Mouse (Mus musculus) midbrain, embryonic 16.5 days (tissue): ENCODE results near the gene Fam172a. TPM values are rescaled to one million over a fixed set of nuclear protein-coding genes. Genes with fewer than 3 reads are reported as not detected.

Source experiments
- ATAC-seq: fragments of 200-750 bp; cut with Nextera tagmentation; 2 replicates; pipeline ENCODE4 v1.8.0; 2017; ENCODE audit warnings: moderate TSS enrichment
- H3K27ac ChIP-seq: fragments of 300-500 bp; sonication (generic); 2 replicates; pipeline ENCODE4 v1.5.1; 2014; ENCODE audit warnings: mild to moderate bottlenecking, low read length, mixed read lengths
- H3K27me3 ChIP-seq: fragments of 300-500 bp; sonication (generic); 2 replicates; pipeline ENCODE4 v1.6.1; 2014; ENCODE audit warnings: low read depth, low read length, mixed read lengths; ENCODE audit not compliant: control insufficient read depth, insufficient read depth
- H3K36me3 ChIP-seq: fragments of 300-500 bp; sonication (generic); 2 replicates; pipeline ENCODE4 v1.6.1; 2014; ENCODE audit warnings: mild to moderate bottlenecking, low read length, moderate library complexity, mixed read lengths; ENCODE audit not compliant: control insufficient read depth, insufficient read depth
- H3K4me1 ChIP-seq: fragments of 300-500 bp; sonication (generic); 2 replicates; pipeline ENCODE4 v1.6.1; 2014; ENCODE audit warnings: mild to moderate bottlenecking, low read length, mixed read lengths; ENCODE audit not compliant: control insufficient read depth, insufficient read depth
- H3K4me2 ChIP-seq: fragments of 300-500 bp; sonication (generic); 2 replicates; pipeline ENCODE4 v1.6.1; 2014; ENCODE audit warnings: mild to moderate bottlenecking, low read length, mixed read lengths
- H3K4me3 ChIP-seq: fragments of 300-500 bp; sonication (generic); 2 replicates; pipeline ENCODE4 v1.5.1; 2014; ENCODE audit warnings: low read depth, mild to moderate bottlenecking, low read length, moderate library complexity, mixed read lengths
- H3K9ac ChIP-seq: fragments of 300-500 bp; sonication (generic); 2 replicates; pipeline ENCODE4 v1.6.1; 2014; ENCODE audit warnings: low read depth, low read length, mixed read lengths
- H3K9me3 ChIP-seq: fragments of 300-500 bp; sonication (generic); replicated peaks from 2 replicates; pipeline ENCODE4 v1.6.1; 2014; ENCODE audit warnings: mild to moderate bottlenecking, low read length, mixed read lengths; ENCODE audit not compliant: control insufficient read depth, poor library complexity, severe bottlenecking
- WGBS: fragments of 180-500 bp; shearing (Covaris S2); extraction: QIAGEN DNeasy Blood & Tissue Kit; methylation state at CpG from one replicate; pipeline ENCODE4 v1.1.7; 2014; 5-methylcytosine and 5-hydroxymethylcytosine counted together
- polyA plus RNA-seq: library from polyadenylated mRNA; unstranded; fragments of >200 nt; fragmentation: Nextera tagmentation; extraction: Ambion mirVana; gene quantifications from 2 replicates; pipeline ENCODE4 v1.2.1, GENCODE M21; 2015

Fam172a gene
- polyA plus RNA-seq, 1 experiment from 2014 or later: 43.0 TPM

DNA sequence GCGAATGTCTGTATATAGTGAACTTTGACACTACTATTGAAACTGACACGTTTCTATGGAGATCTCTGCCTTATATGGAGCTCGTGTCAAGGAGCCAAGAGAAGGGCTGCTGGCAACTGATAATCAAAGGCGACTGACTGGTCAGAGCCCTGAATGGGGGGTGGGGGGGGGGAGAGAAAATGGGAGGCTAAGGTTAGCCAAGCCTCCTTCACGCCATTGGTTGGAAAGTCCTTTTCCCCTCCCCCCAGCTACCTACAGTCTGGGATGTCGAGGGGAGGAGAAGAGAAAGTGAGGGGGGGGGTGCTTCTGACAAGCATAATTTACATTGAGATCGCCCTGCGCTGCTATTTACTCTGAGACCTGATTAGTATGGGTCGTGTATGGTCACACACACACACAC is 498.6 kb downstream of the Fam172a start:
- ATAC-seq: peak; percentile 41
- 0% methylated on average over 9 of the region's 9 CpGs for WGBS
- H3K36me3 ChIP-seq: no peaks in the 10 kb centered on the region
- peaks cover 15% of the 10 kb centered on the region for H3K4me1 ChIP-seq
- H3K27ac ChIP-seq: peak overlapping the region; percentile 100
- H3K9ac ChIP-seq: peak overlapping the region; percentile 41
- H3K4me2 ChIP-seq: peak overlapping the region; percentile 86
- no peaks in the 10 kb centered on the region for H3K27me3 ChIP-seq
- H3K4me3 ChIP-seq: peak overlapping the region; percentile 90
- no peaks in the 10 kb centered on the region for H3K9me3 ChIP-seq

DNA sequence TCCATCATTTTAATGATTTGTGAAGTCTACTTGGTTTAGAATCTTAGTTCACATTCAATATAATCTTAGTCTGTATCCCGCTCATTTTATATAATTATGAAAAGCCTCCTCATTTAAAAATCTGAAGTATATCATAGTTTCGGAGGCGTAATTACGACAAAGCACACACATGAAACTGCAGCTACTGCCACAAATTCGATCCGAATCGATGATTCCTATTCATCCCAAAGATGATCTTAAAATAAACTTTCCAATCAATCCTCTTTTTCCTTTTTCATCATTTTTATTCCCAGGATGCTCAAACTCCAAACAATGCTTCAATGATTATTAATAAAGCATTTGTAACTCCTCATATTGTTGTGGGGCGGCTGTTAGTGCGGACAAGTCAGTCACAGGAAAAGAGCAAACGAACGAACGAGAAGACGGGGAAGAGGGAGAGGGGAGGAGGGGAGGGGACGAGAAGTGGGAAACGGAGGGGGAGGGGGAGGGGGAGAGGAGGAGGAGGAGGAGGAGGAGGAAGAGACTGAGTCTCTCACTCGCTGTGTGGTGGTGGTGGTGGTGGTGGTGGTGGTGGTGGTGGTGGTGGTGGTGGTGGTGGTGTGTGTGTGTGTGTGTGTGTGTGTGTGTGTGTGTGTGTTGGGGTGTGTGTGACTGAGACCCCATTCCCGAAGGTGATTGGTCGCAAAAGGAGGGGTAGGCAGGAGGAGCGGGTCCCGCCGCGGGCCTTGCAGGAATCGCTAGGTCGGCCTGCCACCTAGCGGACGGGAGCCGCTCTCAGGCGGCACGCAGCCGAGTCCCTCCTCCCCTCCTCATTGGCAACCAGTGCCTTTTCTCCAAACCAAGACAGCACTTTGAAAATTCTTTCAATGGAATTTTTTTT is 499.4 kb downstream of the Fam172a start:
- no peaks in the 10 kb centered on the region for H3K36me3 ChIP-seq
- ATAC-seq: peak; percentile 67
- no peaks in the 10 kb centered on the region for H3K27me3 ChIP-seq
- peak overlapping the region; percentile 83 for H3K9ac ChIP-seq
- under 1% methylated on average over 28 of the region's 30 CpGs for WGBS
- H3K4me3 ChIP-seq: peak overlapping the region; percentile 90
- peak overlapping the region; percentile 96 for H3K27ac ChIP-seq
- H3K4me1 ChIP-seq: peaks cover 17% of the 10 kb centered on the region
- H3K9me3 ChIP-seq: no peaks in the 10 kb centered on the region
- peak overlapping the region; percentile 86 for H3K4me2 ChIP-seq

DNA sequence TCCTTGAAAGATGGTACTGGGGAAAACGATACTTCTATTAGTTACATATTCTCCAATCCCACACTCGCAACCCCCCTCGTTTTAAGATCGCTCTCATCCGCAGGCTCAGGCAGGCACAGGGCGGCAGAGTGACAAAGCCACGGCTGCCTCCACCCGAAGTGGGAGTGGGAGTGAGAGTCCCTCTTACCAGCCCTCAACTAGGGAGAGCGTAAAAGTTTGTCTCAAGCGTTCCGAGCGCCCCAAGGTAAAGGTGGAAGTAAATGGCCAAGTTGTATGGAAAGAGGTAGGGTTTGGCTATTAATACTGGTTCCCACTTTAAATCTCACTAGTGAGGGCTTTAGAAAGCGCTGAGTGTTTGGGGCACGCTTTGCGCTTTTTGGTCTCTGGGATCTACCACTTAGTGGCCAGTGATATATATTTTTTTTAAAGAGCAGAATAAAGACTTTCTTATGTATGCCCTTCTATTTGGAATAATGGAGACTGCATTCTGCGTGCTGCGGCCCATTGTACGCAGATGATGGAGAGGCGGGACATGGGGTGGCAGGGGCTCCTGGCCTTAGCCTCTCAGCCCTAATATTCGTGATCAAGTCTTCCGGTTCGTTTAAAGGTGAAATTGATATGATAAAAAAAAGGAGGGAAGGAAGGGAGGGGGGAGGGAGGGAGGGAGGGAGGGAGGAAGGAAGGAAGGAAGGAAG is 500.2 kb downstream of the Fam172a start:
- Histone ChIP-seq H3K9ac (peak overlapping the region; percentile 83), H3K27ac (peak overlapping the region; percentile 96), H3K4me2 (peak overlapping the region; percentile 86), H3K9me3 (no peaks in the 10 kb centered on the region), H3K27me3 (no peaks in the 10 kb centered on the region), H3K4me3 (peak overlapping the region; percentile 90), H3K4me1 (peaks cover 17% of the 10 kb centered on the region), H3K36me3 (no peaks in the 10 kb centered on the region)
- peak; percentile 42 for ATAC-seq
- WGBS: under 1% methylated on average over 22 of the region's 22 CpGs

DNA sequence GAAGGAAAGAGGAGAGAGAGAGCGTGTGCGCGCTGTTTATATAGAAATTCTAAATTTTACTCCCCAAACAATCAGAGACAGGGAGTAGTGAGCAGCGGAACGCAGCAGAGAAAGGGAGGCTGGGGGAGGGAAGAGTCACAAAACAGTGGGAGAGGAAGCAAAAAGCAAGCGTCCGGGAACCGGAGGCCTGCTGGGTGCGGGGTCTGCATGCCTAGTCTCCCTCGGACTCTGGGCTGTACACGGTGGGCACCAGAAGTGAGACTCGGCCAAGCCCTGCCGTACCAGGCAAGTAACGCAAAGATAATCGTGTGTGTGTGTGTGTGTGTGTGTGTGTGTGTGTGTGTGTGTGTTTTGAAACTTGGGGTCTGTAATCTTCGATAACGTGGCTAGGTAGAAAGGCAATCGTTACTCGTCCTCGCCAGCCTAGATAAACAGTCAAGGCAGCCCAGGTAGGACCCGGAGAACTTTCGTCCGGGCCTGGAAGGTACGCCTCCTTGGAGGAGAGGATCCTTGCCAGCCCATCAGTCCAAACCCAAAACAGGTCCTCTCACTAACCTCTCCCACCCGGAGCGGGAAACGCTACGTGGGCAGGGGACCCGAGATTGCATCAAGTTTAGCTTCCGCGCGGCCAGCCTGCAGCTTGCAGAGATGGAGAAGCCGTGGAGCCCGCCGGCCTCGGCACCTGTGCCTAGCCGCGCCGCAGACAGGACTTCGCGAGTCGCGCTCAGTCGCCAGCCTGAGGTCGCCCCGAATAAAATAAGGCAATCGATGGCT is 500.9 kb downstream of the Fam172a start:
- Histone ChIP-seq H3K27me3 (no peaks in the 10 kb centered on the region), H3K9me3 (no peaks in the 10 kb centered on the region), H3K4me2 (peak overlapping the region; percentile 86), H3K36me3 (no peaks in the 10 kb centered on the region), H3K9ac (peak overlapping the region; percentile 83), H3K4me3 (peak overlapping the region; percentile 90), H3K4me1 (peaks cover 15% of the 10 kb centered on the region), H3K27ac (peak overlapping the region; percentile 96)
- peak; percentile 11 for ATAC-seq
- under 1% methylated on average over 47 of the region's 47 CpGs for WGBS

DNA sequence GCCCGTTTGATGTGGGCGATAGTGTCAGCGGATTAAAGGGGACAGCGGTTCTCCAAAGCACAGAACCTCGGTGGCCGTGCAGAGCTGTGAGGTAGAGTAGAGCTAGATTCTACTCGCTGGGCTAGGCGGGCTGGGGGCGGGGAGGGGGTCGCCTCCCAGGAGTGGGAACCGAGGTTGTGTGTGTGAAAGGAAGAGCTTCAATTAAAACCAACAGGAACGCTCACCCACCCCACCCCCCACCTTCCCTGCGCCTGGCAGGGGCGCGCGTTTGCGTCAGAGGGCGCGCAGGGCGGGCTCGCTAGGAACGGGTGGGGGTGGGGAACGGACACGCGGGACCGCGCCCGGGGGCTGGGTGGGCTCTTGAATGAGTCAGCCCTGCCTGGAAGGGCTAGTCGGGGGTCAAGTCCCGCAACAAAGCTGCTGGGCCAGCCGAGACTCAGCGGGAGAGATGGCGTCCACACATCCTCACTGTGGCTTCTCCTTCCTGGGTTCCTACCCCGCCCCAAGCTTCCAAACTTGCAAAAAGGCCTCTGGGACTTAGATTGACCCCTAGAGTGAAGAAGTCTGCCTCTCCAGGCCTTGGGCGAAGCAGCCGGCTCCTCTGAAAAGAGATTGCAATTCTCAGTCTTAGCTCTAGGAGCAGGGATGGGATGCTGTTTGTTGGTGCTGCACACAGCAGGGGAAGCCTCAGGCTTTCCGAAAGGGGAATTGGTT is 501.7 kb downstream of the Fam172a start:
- no peaks in the 10 kb centered on the region for H3K36me3 ChIP-seq
- ATAC-seq: peak; percentile 59
- no peaks in the 10 kb centered on the region for H3K9me3 ChIP-seq
- H3K4me2 ChIP-seq: peak overlapping the region; percentile 86
- H3K27ac ChIP-seq: peak overlapping the region; percentile 96
- H3K4me3 ChIP-seq: peak overlapping the region; percentile 90
- WGBS: under 1% methylated on average over 28 of the region's 37 CpGs
- peak overlapping the region; percentile 83 for H3K9ac ChIP-seq
- H3K4me1 ChIP-seq: peaks cover 18% of the 10 kb centered on the region
- H3K27me3 ChIP-seq: no peaks in the 10 kb centered on the region

DNA sequence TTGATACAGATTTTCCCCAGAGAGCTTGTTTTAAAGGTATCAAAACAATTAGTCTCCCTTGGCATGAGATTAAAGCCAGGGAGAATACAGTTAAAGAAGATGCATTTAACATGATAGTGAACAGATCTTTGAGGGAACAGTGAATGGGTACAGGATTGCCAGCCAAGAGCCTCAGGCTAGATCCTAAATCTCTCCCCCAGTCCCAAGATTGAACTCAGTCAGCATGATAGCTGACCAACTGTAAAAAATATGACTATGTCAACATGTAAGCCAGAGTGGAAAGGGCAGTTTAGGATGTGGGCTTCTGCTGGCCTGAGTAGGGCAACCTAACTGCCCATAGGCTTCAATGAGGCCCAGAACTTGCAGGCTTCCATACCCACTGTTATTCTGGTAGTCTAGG is 503.6 kb downstream of the Fam172a start:
- Histone ChIP-seq H3K9me3 (no peaks in the 10 kb centered on the region), H3K27me3 (no peaks in the 10 kb centered on the region), H3K4me1 (peaks cover 26% of the 10 kb centered on the region), H3K36me3 (no peaks in the 10 kb centered on the region), H3K9ac (no peak overlapping the region), H3K4me2 (peak overlapping the region; percentile 9), H3K4me3 (no peak overlapping the region), H3K27ac (no peak overlapping the region)
- ATAC-seq: no peak

DNA sequence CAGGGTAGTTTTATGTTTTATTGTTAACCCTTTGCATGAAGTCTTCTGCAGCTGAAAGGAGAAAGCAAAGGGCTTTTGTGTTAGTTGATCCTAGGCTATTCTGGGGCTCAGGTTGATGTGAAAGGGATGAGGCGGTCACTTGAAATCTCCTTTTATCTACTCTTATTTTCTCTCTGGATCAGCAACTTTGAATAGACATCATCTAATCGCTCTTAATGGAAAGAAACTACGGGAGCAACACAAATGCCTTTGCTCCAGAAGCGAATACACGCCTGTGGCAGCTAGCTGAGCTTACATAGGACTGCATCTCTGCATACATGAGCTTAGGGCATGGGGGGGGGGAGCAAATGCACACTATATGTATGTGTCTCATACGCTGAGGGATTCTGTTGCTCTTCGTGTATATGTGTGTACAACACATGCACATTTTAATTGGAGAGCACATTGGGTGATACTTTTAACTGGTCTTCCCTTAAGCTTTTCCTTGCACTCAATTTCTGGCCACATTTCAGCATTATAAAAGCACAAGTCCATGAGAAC is 505.1 kb downstream of the Fam172a start:
- no peaks in the 10 kb centered on the region; the same call in 1 of the 2 replicates for H3K27me3 ChIP-seq
- H3K4me1 ChIP-seq: peaks cover 29% of the 10 kb centered on the region
- H3K4me2 ChIP-seq: peak overlapping the region; percentile 35
- no peaks in the 10 kb centered on the region for H3K9me3 ChIP-seq
- no peak for ATAC-seq
- WGBS: 18% methylated on average over 7 of the region's 7 CpGs
- H3K9ac ChIP-seq: peak overlapping the region; percentile 41; the same call in 1 of the 2 replicates
- no peaks in the 10 kb centered on the region for H3K36me3 ChIP-seq
- H3K27ac ChIP-seq: 0 out of 2 replicates have a peak overlapping the region, but pooled peaks have one; percentile 9
- H3K4me3 ChIP-seq: 0 out of 2 replicates have a peak overlapping the region, but pooled peaks have one; percentile 3
